Comparison of ENCODE assay signal across 22 mouse cellular contexts in genomic region chr7:66406971-66407370, GRCm38 (mm10). TPM values are rescaled to one million over a fixed set of nuclear protein-coding genes. Genes with fewer than 3 reads are reported as not detected.
"Had no signal": no experiment of that assay in that cellular context is flagged by ENCODE, and none has a peak within 500 bp of the region (broad histone marks: within the 10 kb centered on the region; RNA-seq: fewer than 3 reads in every experiment).

No protein-coding gene starts in this region.

- H3K4me1 ChIP-seq: midbrain, embryonic 12.5 days had no signal

- H3K9ac ChIP-seq: limb, embryonic 12.5 days; liver, embryonic 13.5 days; liver, postnatal 0 days; lung, embryonic 15.5 days; midbrain, embryonic 12.5 days had no signal

- H3K9me3 ChIP-seq: limb, embryonic 12.5 days; liver, embryonic 13.5 days; lung, embryonic 15.5 days; megakaryocyte, embryonic 14.5 days; midbrain, embryonic 12.5 days had no signal

- H3K36me3 ChIP-seq: limb, embryonic 12.5 days; liver, embryonic 13.5 days; lung, embryonic 15.5 days; midbrain, embryonic 12.5 days had no signal

- H3K4me2 ChIP-seq: limb, embryonic 12.5 days; liver, embryonic 13.5 days; lung, embryonic 15.5 days; midbrain, embryonic 12.5 days had no signal

- H3K27me3 ChIP-seq: lung, embryonic 15.5 days; midbrain, embryonic 12.5 days had no signal

- ATAC-seq: liver, postnatal 0 days had no signal

- DNase-seq: kidney, postnatal 10 days; kidney, postnatal 4 days; liver; liver, embryonic 13.5 days; liver, postnatal 0 days; lung, postnatal 14 days; right cerebral cortex, postnatal 14 days; thymus, adult 2 months; thymus, postnatal 25 days had no signal

- H3K27ac ChIP-seq: layer of hippocampus, adult 2 months; limb, embryonic 12.5 days; liver, embryonic 13.5 days; lung, embryonic 15.5 days; macrophage; midbrain, embryonic 12.5 days had no signal

- H3K4me3 ChIP-seq: layer of hippocampus, adult 2 months; limb, embryonic 12.5 days; liver, embryonic 13.5 days; lung, embryonic 15.5 days; megakaryocyte, embryonic 14.5 days; midbrain, embryonic 12.5 days had no signal

RNA-seq across cellular contexts. Expression of gene Aldh1a3, which starts 20.3 kb away (rescaled TPM):
- polyA plus RNA-seq: macrophage had no signal

RNA-seq across cellular contexts. Expression of gene Gm10974, which starts 41.3 kb away (rescaled TPM):
- total RNA-seq: layer of hippocampus, adult 2 months; layer of hippocampus, postnatal 10 days; left cerebral cortex, postnatal 36 days; midbrain, postnatal 0 days had no signal
- polyA plus RNA-seq: kidney, embryonic 14.5 days; limb, embryonic 12.5 days; liver, embryonic 13.5 days; liver, postnatal 0 days; lung, embryonic 15.5 days; macrophage; midbrain, embryonic 12.5 days; midbrain, postnatal 0 days; neural tube, embryonic 14.5 days; stomach, embryonic 16.5 days; thymus, adult 2 months; urinary bladder, adult 2 months had no signal
